Mouse (Mus musculus): Measurements from ENCODE around the gene Iqcj. TPM values are rescaled to one million over a fixed set of nuclear protein-coding genes. Genes with fewer than 3 reads are reported as not detected.
A peak's percentile ranks its signal among the peaks of the same experiment; 100 is the strongest.

Iqcj gene
- total RNA-seq, 2 experiments from 2014 or later = not detected

DNA sequence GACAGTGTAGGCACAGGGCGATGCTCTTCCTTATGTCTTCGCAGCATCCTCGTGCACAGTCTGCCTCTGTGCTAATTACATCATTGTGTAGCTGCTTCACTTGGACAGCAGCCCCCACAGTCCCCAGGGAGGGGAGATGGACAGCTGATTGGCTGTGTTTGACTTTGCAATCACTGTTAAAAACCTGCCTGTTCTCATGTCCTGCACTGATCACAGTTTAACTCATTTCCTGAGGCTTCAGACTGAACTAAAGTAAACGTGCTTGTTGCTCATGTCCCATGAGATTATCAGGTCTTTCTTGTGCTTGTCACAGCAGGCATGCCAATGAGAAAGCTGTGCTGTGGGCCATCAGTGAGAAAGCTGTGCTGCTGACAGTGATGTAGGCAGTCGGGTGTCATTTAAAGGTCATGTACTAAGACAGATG, 60.5 kb downstream of the Iqcj start:
- intact Hi-C loops (cut with DNase I) = no loop called here
- DNase-seq = no peak

DNA sequence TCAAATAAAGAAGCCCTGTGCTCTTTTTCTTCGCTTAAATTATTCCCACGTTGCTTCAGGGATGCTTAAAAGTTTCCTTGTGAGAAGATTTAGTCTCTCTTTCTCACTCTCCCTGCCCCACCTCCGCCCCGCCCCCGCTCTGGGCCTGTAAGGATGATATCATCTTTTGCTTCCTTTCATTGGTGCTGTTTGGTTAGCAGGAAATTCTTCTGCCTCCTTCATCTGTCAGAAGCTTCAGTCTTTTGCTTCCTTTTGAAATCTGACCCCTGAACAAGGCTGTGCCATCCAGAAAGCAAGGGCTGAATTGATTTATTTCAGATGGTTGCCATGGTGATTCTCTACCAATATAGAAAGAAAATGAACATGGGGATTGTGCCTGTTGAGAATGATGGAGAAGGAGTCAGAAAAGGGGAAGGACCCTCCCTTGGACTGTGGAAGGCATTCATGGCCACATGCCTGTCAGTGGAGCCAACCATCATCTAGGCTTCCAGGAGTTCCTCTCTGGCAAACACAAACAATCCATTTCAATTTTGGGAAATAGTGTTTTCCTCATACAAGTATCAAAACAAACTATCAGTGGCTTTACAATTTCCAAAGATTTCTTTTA, 62.5 kb downstream of the Iqcj start:
- DNase-seq = peak in 1 of 2 experiments; percentile 4
- intact Hi-C loops (cut with DNase I) = no loop called here

DNA sequence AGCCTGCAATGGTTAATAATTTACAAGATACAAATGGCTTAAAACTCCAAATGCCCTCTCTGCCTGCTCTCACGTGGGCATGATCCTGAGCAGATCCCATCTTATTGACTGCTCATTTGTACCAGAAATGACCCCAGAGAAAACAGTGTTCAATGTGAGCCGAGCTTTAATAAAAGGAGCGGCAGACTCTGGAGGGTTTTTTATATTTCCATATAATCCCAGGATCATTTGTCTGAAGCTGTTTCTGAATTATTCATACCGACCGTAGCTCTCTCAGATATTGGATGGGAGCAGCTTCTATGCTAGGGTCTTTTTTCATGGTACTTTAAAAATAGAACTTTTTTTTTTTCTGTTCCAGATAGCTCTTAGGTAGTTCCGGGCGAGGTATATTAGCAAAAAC, 67.7 kb downstream of the Iqcj start:
- no peak for DNase-seq
- intact Hi-C loops (cut with DNase I) = no loop called here

DNA sequence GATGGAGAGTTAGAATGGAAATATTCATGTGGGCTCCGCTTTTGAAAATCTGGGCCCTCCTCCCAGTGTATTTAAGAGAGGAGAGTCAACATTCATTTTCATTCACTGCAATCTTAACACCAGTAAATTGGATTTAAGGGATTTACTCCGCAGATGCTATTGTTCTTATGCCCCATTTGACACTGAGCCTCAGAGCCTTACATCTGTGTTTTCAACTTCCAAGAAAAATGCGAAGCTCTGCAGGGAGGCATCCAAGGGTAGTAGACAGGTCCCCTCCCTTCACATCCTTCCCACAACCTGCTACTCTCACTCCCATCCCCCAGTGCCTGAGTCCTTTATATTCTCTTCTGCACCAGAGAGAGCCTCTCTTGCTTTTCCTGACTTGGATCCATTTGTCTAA, 68.1 kb downstream of the Iqcj start:
- DNase-seq = no peak
- intact Hi-C loops (cut with DNase I) = no loop called here

DNA sequence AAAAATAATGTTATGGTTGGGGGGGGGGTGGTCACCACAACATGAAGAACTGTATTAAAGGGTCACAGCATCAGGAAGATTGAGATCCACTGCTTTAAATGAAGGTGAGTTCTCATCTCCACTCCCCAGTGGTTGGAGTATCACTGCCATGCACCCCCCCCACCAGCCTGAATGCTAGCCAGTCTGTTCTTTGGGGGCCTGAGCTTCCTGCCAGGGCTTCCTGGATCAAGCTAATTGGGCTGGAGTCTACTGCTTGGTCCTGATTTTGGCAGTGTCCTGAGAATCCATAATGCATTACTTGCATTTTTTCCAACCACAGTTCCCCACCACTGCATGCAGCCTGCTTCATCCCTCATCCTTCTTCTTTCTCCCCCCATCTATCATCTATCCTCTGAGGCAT, 68.7 kb downstream of the Iqcj start:
- intact Hi-C loops (cut with DNase I) = no loop called here
- no peak for DNase-seq

DNA sequence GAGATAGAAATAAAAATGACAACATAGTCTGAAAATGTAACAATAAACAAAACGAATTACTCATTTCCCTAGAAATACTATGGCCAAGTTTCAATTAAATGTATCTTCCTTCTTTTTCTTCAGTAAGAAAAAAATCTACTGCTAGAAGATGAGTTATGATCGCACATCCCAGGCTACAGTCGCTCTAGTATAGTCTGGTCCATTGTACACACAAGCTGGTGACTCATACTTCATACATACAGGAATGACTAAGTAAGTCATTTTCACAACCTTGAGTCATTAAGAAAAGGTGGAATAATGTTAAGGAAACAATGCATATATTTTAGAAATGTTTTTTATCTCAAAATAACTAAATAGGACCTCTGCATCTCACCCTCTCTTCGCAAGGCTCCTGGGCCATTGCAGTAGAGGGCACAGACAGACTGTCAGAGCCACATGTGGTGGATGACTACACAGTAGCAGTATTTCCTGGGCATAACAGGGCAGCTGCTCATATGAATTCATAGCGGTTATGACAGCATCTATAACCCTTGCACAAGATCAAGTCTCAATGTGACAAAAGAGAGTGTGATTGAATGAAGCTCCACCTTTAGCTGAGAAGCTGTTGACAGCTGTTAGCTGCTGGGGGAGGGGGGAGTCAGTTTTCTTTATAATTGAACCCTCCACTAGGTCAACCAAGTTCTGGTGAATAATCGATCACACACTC, 70.1 kb downstream of the Iqcj start:
- no peak for DNase-seq
- intact Hi-C loops (cut with DNase I) = no loop called here

DNA sequence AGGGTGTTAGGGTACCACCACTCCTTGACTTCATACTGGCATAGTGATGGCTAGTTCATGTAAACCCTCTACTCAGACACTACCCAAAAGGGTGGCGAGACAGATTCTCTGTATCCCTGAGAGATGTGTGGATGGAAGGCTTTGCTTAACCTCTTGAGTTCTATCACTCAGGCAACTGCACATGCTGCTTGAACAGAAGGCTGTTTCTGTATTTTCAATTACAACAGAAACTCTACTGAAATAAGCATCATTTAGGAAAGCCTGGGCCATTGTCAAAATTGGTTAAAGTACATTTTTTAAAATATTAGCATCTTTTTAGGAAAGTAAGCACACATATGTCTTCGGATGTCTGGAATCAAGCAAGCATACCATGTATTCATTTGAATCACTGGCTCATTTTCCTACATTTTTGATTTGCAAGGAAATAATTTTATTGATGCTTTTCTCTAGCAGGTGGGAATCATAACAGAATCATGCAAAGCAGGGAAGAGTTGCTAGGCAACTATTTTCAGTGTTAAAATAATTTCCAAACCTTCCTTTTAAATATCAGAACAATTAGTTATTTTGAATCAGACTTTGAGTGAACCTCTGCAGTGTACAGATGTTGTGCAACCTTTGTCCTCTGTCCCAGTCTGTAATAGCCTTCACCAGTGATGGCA, 82.4 kb downstream of the Iqcj start:
- intact Hi-C loops (cut with DNase I) = no loop called here
- no peak for DNase-seq

DNA sequence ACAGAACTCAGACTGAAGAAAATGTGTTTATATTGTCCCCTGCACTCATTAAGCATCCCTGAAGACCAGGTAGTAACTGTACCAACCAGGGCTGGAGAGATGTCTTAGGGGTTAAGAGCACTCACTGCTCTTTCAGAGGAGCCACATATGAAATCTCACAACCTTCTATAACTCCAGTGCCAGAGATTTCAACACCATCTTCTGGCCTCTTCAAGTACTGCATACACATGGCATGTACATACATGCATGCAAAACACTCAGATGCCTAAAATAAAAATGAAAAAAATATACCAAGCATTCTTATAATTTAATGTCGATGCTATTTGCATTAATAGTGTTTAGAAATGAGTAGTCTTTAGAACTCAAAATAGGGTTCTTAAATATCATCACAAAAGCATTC, 88.0 kb downstream of the Iqcj start:
- DNase-seq = no peak
- intact Hi-C loops (cut with DNase I) = no loop called here

DNA sequence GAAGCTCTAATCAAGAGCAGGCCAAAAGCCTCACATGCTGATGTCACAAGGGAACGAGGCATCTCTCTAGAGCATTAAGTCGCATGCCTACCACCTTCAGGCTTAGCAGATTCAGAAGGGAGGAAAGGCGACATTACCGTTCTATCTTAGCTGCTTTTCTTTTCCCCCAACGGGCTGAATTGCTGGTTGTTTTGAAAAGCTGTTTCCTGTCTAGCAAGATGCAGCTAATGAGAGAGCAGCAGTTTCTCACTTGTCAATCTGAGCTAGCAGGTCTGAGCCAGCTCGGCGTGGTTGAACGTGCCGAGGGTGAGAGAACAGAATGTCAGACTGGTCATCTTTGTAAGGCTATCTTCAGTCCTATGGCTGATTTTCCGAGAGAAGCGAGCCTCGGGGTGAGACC, 91.3 kb downstream of the Iqcj start:
- intact Hi-C loops (cut with DNase I) = no loop called here
- no peak for DNase-seq

DNA sequence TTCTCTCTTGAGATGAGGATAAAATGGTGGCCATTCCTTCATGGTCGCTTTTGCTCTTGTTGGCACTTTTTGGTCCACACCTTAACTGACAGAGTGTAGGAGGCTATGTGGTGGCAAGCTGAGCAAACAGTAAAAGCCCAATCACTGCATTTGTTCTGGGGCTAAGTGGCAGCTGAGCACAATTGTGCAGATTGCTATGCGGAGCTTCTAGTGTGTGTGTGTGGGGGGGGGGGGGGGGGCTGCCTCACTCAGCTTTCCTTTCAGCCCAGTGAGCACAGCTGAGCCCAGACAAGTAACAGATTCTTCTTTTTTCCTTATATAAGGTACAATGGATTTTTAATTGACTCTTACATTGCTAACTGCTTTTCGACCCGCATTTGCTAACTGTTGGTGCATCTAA, 110.4 kb downstream of the Iqcj start:
- intact Hi-C loops (cut with DNase I) = no loop called here
- DNase-seq = no peak

DNA sequence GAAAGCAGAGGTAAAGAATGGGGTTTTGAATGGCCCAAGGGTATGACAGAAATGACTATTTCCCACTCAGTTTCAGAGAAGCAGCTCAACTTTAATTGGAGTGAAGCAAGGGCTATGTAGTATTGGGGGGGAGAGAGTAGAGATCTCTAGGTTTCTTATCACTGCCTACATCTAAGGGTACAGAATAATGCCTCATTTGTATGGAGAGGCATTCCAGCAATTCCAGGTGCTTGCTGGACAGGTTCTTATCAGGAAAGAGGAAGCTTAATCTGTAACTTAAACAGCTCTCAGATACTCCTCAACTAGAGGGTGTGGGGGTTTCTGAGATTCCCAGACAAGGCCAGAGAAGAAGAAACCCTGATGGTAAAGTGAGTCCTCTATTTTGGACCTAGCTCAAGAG, 120.3 kb downstream of the Iqcj start:
- intact Hi-C loops (cut with DNase I) = no loop called here
- no peak for DNase-seq

DNA sequence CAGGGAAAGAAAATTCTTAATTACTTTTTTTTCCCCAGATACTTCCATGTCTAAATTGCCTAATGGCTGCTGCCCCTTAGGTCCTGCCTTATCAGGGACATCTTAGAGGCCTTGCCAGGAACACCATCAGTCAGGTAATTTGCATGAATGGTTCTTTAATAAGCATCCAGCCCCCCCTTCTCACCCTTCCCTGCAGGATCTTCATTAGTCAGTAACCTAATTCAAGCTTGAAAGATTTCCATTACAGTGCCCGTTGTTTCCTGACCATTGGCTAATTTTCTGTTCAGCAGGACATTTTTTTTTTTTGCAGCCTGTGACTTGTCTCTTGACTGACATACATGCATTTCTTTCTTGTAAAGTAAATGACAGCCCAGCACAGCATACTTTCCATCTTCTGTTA, 123.8 kb downstream of the Iqcj start:
- intact Hi-C loops (cut with DNase I) = no loop called here
- DNase-seq = no peak

DNA sequence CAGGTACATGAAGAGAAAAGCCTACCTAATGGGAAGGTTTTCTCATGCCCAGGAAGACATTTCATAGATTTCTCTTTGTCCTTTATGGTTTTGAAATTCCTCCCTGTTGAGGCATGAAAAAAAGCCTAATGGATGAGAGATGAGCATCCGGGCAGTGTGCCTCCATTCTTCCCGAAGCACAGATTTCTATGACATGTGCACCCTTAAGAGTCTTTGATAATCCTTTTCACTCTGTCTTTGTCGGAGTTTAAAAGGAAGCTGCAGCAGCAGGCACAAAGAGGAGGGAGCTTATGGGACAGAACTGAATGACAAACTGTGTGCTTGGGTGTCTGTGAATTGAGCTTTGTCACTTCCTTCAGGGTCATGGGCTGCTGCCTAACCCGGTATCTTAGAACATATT, 127.4 kb downstream of the Iqcj start:
- intact Hi-C loops (cut with DNase I) = no loop called here
- DNase-seq = no peak

DNA sequence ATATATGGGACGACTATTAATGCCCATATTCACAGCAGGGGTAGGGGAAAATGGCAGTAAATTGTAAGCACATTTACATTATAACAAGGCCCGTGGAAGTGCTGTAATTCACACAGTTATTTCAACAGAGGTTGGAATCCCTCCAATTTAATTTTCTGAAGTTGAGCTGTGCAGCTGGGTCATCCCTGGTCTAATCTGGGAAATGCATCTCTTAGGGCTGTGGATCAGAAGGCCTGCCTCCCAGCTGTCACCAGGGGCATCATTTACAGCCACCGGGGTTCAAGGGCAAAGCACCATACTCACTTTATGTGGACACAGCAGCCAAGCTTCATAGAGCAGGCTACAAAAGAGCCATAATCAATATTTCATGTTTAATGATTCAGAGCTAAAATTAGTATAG, 144.1 kb downstream of the Iqcj start:
- intact Hi-C loops (cut with DNase I) = no loop called here
- DNase-seq = no peak

DNA sequence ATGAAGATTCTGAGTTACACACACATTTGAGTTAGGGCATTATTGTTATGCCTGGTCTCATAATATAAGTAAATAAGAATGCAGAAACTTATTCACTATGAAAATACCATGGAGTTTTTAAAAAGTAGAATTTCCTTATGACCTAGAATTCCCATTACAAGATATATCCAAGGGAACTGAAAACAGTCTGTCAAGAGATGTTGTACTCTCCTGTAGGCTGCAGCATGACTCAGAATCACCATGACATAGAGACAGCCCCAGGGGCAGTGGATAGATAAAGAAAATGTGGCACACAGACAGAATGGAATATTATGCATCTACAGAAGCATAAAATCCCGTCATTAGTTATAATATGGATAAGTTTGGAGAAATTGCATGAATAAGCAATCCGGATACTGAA, 150.9 kb downstream of the Iqcj start:
- intact Hi-C loops (cut with DNase I) = loop anchor here (10.0 kb wide), 1 partner anchor 418 kb away; no protein-coding TSS in a partner anchor
- no peak for DNase-seq

DNA sequence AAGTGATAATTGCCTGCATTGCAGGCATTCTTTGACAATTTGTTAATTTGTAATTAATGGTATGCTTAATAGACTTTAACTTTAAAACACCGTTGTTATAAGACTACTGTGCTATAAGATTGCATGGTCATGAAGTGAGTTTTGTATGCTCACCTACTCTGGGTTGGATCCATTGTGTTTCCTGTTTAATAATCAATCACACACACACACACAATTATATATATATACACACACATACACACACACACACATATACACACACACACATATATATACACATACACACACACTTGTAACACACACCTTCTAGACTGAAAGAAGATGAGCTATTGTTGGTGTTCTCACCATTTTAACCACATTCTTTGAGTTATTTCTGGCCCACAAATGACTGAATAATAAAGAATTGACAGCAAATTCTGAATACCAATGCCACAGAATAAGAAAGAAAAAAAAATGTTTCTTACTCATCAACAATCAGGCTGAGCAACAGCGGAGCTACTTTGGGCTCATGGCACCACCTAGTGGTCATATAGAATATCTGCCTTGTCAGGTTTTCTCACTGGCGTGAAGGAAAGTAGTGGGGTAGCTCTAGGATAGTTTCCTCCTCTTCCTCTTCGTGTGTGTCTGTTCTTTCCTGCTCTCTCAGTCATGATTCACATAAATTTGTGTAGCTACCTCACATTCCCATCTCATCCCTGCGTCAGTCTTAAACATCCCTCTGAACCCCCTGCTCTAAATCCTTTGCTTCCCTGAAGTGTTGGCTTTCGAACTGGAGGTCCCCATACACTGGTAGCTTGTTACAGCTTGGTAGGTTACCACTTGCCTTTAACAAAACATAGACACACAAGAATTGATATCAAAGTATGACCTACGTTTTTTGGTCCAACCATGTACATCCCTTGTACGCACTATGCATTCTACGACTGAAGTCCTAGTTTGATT, 153.7 kb downstream of the Iqcj start:
- no peak for DNase-seq

DNA sequence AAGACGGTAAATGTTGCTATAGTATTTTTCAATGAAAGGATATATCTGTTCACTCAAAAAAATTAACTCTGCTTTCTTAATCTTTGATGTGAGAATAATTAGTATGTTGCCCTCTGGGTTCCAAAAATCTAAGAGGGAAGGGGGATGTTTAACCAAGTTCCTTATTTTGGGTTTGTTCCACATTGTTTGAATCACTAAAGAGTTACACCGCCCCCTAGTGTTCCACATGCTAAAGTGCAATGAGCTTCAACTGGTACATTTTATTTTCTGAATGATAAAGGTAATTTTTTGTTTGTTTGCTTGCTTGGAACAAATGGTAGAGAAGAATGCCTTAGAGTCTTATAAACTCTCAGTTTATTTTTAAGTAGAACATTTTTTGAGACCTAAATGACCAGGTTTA, 161.5 kb downstream of the Iqcj start:
- no peak for DNase-seq
- intact Hi-C loops (cut with DNase I) = loop anchor here (10.0 kb wide), 1 partner anchor 661 kb away; no protein-coding TSS in a partner anchor

More for the DNA sequence above, 153.7 kb downstream of the Iqcj start:
- intact Hi-C loops (cut with DNase I) = loop anchor here (10.0 kb wide), 1 partner anchor 421 kb away; no protein-coding TSS in a partner anchor

DNA sequence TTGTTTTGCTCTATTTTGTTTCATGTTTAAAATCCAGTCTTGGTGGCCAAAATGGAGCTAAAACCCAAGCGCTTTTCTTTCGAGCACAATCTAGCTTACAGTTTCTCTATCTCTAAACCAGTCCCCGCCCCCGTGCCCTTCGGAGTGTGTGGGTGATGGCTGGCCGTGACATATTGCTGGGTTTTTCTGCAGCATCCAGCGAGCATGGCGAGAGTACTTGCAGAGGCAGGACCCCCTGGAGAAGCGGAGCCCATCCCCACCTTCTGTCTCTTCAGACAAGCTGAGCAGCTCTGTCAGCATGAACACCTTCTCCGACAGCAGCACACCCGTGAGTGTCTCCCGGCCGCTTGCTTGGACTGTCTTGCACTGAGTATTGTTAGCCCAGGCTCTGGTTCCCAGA, 163.1 kb downstream of the Iqcj start:
- DNase-seq = no peak
- intact Hi-C loops (cut with DNase I) = loop anchor here (10.0 kb wide), 1 partner anchor 660 kb away; no protein-coding TSS in a partner anchor

DNA sequence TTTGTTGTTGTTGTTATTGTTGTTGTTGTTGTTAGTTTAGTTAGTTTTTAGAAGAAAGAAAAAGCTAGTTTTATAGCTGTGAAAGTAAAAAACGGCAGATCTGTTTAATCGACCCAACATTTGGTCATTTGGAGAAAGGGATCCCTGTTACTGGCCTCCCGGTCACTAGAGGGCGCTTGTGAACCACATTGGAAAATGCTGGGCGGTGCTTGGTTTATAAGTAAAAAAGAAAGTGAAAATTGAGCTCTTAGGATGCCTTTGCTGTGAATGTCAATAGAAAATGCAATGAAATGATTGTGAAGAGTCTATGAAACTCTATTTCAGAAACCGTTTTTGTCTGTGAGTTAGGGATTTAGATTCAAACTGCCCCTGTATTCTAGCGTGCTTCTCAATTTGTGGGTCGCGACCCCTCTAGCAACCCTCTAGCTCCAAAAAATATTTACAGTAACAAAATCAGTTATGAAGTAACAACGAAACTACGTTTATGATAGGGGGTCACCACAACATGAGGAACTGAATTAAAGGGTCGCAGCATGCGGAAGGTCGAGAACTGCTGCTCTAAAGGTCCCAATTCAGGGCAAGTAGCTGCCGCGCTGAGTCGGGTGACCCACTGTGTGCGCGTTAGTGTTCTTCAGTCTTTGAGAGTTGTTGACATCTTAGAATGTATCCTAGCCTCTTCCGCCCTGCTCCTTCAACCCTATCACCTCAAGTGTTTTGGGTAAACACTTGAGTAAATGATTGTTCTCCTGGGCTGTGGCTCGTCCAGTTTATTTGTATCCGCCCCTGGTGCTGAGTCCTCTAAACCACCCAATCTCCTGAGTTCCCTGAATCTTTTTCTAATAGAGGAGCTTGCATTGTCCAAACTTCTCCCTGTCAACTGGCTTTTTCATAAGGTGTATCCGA, 164.6 kb downstream of the Iqcj start:
- peak; percentile 49 to 59 for DNase-seq
- intact Hi-C loops (cut with DNase I) = loop anchor here (2.0 to 10.0 kb wide), 2 partner anchors 488 to 658 kb away; no protein-coding TSS in a partner anchor
